21 mouse cellular contexts compared by ENCODE assay signal in genomic region chr17:31970890-31971289, GRCm38 (mm10).
"Had no signal": no experiment of that assay in that cellular context is flagged by ENCODE, and none has a peak within 500 bp of the region (broad histone marks: within the 10 kb centered on the region; RNA-seq: fewer than 3 reads in every experiment).

No protein-coding gene starts in this region.

- H3K4me1 ChIP-seq: midbrain, embryonic 13.5 days; midbrain, embryonic 15.5 days; neural tube, embryonic 13.5 days; neural tube, embryonic 15.5 days; stomach, embryonic 15.5 days had no signal

- ATAC-seq: liver, postnatal 0 days; midbrain, embryonic 13.5 days; midbrain, embryonic 15.5 days had no signal

- DNase-seq: liver, embryonic 13.5 days; liver, postnatal 0 days; lung, adult 2 months; lung, postnatal 10 days; retina, postnatal 1 day; right cerebral cortex, adult 18-20 months; right cerebral cortex, postnatal 25 days; right cerebral cortex, postnatal 4 days; thymus, adult 2 months; thymus, postnatal 36 days had no signal

- H3K4me3 ChIP-seq: liver, embryonic 13.5 days; liver, embryonic 15.5 days; lung, embryonic 15.5 days; megakaryocyte, embryonic 14.5 days; midbrain, embryonic 13.5 days; midbrain, embryonic 15.5 days; neural tube, embryonic 13.5 days; neural tube, embryonic 15.5 days; stomach, embryonic 15.5 days had no signal

- H3K27ac ChIP-seq: liver, embryonic 13.5 days; liver, embryonic 15.5 days; lung, embryonic 15.5 days; macrophage; midbrain, embryonic 13.5 days; midbrain, embryonic 15.5 days; neural tube, embryonic 13.5 days; neural tube, embryonic 15.5 days; stomach, embryonic 15.5 days; stomach, postnatal 0 days had no signal

- H3K9me3 ChIP-seq: liver, embryonic 13.5 days; liver, embryonic 15.5 days; lung, embryonic 15.5 days; megakaryocyte, embryonic 14.5 days; midbrain, embryonic 13.5 days; midbrain, embryonic 15.5 days; neural tube, embryonic 13.5 days; neural tube, embryonic 15.5 days; stomach, embryonic 15.5 days had no signal

- H3K4me2 ChIP-seq: liver, embryonic 13.5 days; liver, embryonic 15.5 days; lung, embryonic 15.5 days; midbrain, embryonic 11.5 days; midbrain, embryonic 13.5 days; midbrain, embryonic 15.5 days; neural tube, embryonic 13.5 days; neural tube, embryonic 15.5 days; stomach, embryonic 15.5 days had no signal

- H3K36me3 ChIP-seq: liver, embryonic 13.5 days; liver, embryonic 15.5 days; lung, embryonic 15.5 days; midbrain, embryonic 13.5 days; midbrain, embryonic 15.5 days; neural tube, embryonic 13.5 days; neural tube, embryonic 15.5 days; stomach, embryonic 15.5 days had no signal

- H3K27me3 ChIP-seq: liver, embryonic 13.5 days; liver, embryonic 15.5 days; lung, embryonic 15.5 days; midbrain, embryonic 13.5 days; midbrain, embryonic 15.5 days; neural tube, embryonic 13.5 days; neural tube, embryonic 15.5 days; stomach, embryonic 15.5 days had no signal

- H3K9ac ChIP-seq: liver, embryonic 13.5 days; liver, embryonic 15.5 days; liver, postnatal 0 days; lung, embryonic 15.5 days; midbrain, embryonic 13.5 days; midbrain, embryonic 15.5 days; neural tube, embryonic 13.5 days; neural tube, embryonic 15.5 days; stomach, embryonic 15.5 days had no signal
